Mouse (Mus musculus) myocyte (in vitro differentiated cells): ENCODE results near the gene Olfr508. TPM values are rescaled to one million over a fixed set of nuclear protein-coding genes. Genes with fewer than 3 reads are reported as not detected.
"Not testable (repeated sequence)": the region's sequence is repeated elsewhere in the genome, so short reads cannot be mapped to it uniquely, and the experiment has no call there.

ENCODE experiments used
- H3K27me3 ChIP-seq: one replicate; pipeline ENCODE4 v1.6.1; 2011; ENCODE audit not compliant: control insufficient read depth, insufficient read depth, insufficient read length
- H3K36me3 ChIP-seq: one replicate; pipeline ENCODE4 v1.6.1; 2011; ENCODE audit not compliant: control insufficient read depth, insufficient read depth
- H3K4me2 ChIP-seq: one replicate; pipeline ENCODE4 v1.6.1; 2011; ENCODE audit warnings: low read depth, control low read depth
- H3K4me3 ChIP-seq: one replicate; pipeline ENCODE4 v1.5.1; 2011; ENCODE audit warnings: mild to moderate bottlenecking, control low read depth, moderate library complexity
- H3K79me2 ChIP-seq: one replicate; pipeline ENCODE4 v1.6.1; 2011; ENCODE audit not compliant: control insufficient read depth, insufficient read depth
- H3ac ChIP-seq: one replicate; pipeline ENCODE4 v1.6.1; 2011; ENCODE audit not compliant: control insufficient read depth, insufficient read length
- CEBPB ChIP-seq: IDR thresholded peaks from 2 replicates; pipeline ENCODE4 v1.6.1; 2011; ENCODE audit warnings: mild to moderate bottlenecking, moderate library complexity; ENCODE audit not compliant: poor library complexity, insufficient read depth, severe bottlenecking
- E2F4 ChIP-seq: IDR thresholded peaks from one replicate; pipeline ENCODE4 v1.6.1; 2011; ENCODE audit warnings: mild to moderate bottlenecking, control low read depth, moderate library complexity; ENCODE audit not compliant: insufficient read depth
- MAX ChIP-seq: IDR thresholded peaks from one replicate; pipeline ENCODE4 v1.6.1; 2011; ENCODE audit warnings: low read depth, mild to moderate bottlenecking, control low read depth
- MYOD1 ChIP-seq, 3 experiments: IDR thresholded peaks; one replicate each; pipeline ENCODE4 v1.6.1; 2011; ENCODE audit warnings: control low read depth in 2 of 3, low read depth in 2 of 3, mild to moderate bottlenecking in 2 of 3, moderate library complexity in 1 of 3; ENCODE audit not compliant: insufficient read length in 2 of 3, control insufficient read depth in 1 of 3
- MYOG ChIP-seq, 3 experiments: IDR thresholded peaks; one replicate each; pipeline ENCODE4 v1.6.1; 2011; ENCODE audit warnings: control low read depth in 2 of 3, low read depth in 2 of 3, mild to moderate bottlenecking in 2 of 3; ENCODE audit not compliant: insufficient read length in 2 of 3, control insufficient read depth in 1 of 3, insufficient read depth in 1 of 3
- POLR2A ChIP-seq: IDR thresholded peaks from one replicate; pipeline ENCODE4 v1.6.1; 2011; ENCODE audit warnings: low read depth, mild to moderate bottlenecking, control low read depth, moderate library complexity; ENCODE audit not compliant: insufficient read length
- POLR2AphosphoS2 ChIP-seq: IDR thresholded peaks from one replicate; pipeline ENCODE4 v1.6.1; 2011; ENCODE audit warnings: low read depth, control low read depth; ENCODE audit not compliant: insufficient read length
- REST ChIP-seq: IDR thresholded peaks from one replicate; pipeline ENCODE4 v1.6.1; 2011; ENCODE audit warnings: mild to moderate bottlenecking, control low read depth, moderate library complexity; ENCODE audit not compliant: insufficient read depth, insufficient read length
- SRF ChIP-seq: IDR thresholded peaks from one replicate; pipeline ENCODE4 v1.6.1; 2011; ENCODE audit warnings: low read depth; ENCODE audit not compliant: control insufficient read depth, insufficient read length
- TCF12 ChIP-seq: IDR thresholded peaks from one replicate; pipeline ENCODE4 v1.6.1; 2011; ENCODE audit warnings: mild to moderate bottlenecking, control low read depth; ENCODE audit not compliant: poor library complexity, insufficient read depth, severe bottlenecking
- TCF3 ChIP-seq: IDR thresholded peaks from one replicate; pipeline ENCODE4 v1.6.1; 2011; ENCODE audit warnings: low read depth, control low read depth; ENCODE audit not compliant: insufficient read length
- USF1 ChIP-seq: IDR thresholded peaks from one replicate; pipeline ENCODE4 v1.6.1; 2011; ENCODE audit warnings: low read depth, mild to moderate bottlenecking, control low read depth, moderate library complexity
- polyA plus RNA-seq: library from polyadenylated mRNA; unstranded; fragments of >200 nt; fragmentation: generic; extraction: Trizol; gene quantifications from one replicate; pipeline ENCODE4 v1.2.1, GENCODE M21; 2012; ENCODE audit warnings: missing spikeins

The Olfr508 gene
- not detected for polyA plus RNA-seq

GRCm38 (mm10) chr7:108629694-108630093 is at the start of gene Olfr508:
Gene Olfr508 (plus strand): TSS chr7:108629994.
- Histone ChIP-seq H3ac (no peak within 1 kb of the TSS), H3K4me3 (no peak within 1 kb of the TSS), H3K4me2 (no peak within 1 kb of the TSS), H3K79me2 (no peaks in the 10 kb centered on the region), H3K27me3 (no peaks in the 10 kb centered on the region), H3K36me3 (no peaks in the 10 kb centered on the region)
- TF ChIP-seq CEBPB, result no peak
- TF ChIP-seq E2F4, result no peak
- no peak for TF ChIP-seq MAX
- no peak for TF ChIP-seq SRF
- no peak for TF ChIP-seq TCF12
- no peak for TF ChIP-seq MYOG (IDR thresholded peaks at IDR 0.05; ENCODE audit: control insufficient read depth in 1 of 3, insufficient read depth in 1 of 3, insufficient read length in 2 of 3, low read depth in 2 of 3)
- no peak for TF ChIP-seq POLR2A
- no peak for TF ChIP-seq TCF3
- TF ChIP-seq REST, result no peak

- H3K79me2 ChIP-seq, result no peaks in the 10 kb centered on the region
- TF ChIP-seq POLR2AphosphoS2 (no peak), MYOD1 (IDR thresholded peaks at IDR 0.05; ENCODE audit: control insufficient read depth in 1 of 3, insufficient read length in 2 of 3, low read depth in 2 of 3) (no peak), TCF12 (no peak), TCF3 (no peak), USF1 (no peak), CEBPB (no peak), E2F4 (no peak), SRF (no peak), REST (no peak), MAX (no peak), MYOG (IDR thresholded peaks at IDR 0.05; ENCODE audit: control insufficient read depth in 1 of 3, insufficient read depth in 1 of 3, insufficient read length in 2 of 3, low read depth in 2 of 3) (no peak)
- no peak overlapping the region for H3K4me2 ChIP-seq
- no peaks in the 10 kb centered on the region for H3K27me3 ChIP-seq
- no peaks in the 10 kb centered on the region for H3K36me3 ChIP-seq
- no peak overlapping the region for H3K4me3 ChIP-seq
- no peak overlapping the region for H3ac ChIP-seq
These were observed 40.0 kb upstream of the Olfr508 start for GRCm38 (mm10) chr7:108589797-108590196.

GRCm38 (mm10) chr7:108601916-108602315 is 27.9 kb upstream of the Olfr508 start:
- not testable (repeated sequence) for H3K4me2 ChIP-seq, H3ac ChIP-seq, H3K79me2 ChIP-seq, H3K36me3 ChIP-seq, H3K27me3 ChIP-seq, H3K4me3 ChIP-seq

DNA sequence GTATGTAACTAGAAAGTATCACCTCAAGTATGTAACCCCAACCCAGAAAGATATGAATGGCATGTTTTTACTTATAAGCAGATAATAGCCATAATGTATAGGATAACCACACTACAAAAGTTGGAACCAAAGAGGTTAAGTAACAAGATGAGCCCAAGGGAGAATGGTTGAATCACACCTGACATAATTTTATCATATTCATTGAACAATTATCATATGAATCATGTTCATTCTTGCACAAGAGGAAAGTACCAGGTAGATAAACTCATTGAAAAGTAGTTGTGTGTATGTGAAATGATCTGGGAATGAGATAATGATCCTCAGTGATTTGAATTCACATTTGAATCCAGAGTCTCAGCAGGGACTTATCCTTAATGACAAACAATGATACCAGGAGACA is 19.3 kb upstream of the Olfr508 start, which contains the start of gene Olfr506:
TSS of gene Olfr506 (plus strand) at position 301 of the 400 bp plus-strand sequence.
- H3K27me3 ChIP-seq, result no peaks in the 10 kb centered on the region
- no peak for TF ChIP-seq E2F4
- TF ChIP-seq CEBPB, result no peak
- TF ChIP-seq MAX, result no peak
- TF ChIP-seq POLR2A, result no peak
- TF ChIP-seq MYOD1 (IDR thresholded peaks at IDR 0.05; ENCODE audit: control insufficient read depth in 1 of 3, insufficient read length in 2 of 3, low read depth in 2 of 3), result no peak
- no peak for TF ChIP-seq SRF
- no peak for TF ChIP-seq TCF12
- H3K4me2 ChIP-seq, result no peak within 1 kb of the TSS
- no peak within 1 kb of the TSS for H3ac ChIP-seq
- no peak within 1 kb of the TSS for H3K4me3 ChIP-seq
- no peaks in the 10 kb centered on the region for H3K79me2 ChIP-seq
- no peaks in the 10 kb centered on the region for H3K36me3 ChIP-seq

- Histone ChIP-seq H3K4me3 (no peak overlapping the region), H3ac (no peak overlapping the region), H3K27me3 (no peaks in the 10 kb centered on the region), H3K4me2 (no peak overlapping the region), H3K79me2 (no peaks in the 10 kb centered on the region), H3K36me3 (no peaks in the 10 kb centered on the region)
- TF ChIP-seq SRF (no peak), E2F4 (no peak), REST (no peak), MAX (no peak), CEBPB (no peak), MYOD1 (IDR thresholded peaks at IDR 0.05; ENCODE audit: control insufficient read depth in 1 of 3, insufficient read length in 2 of 3, low read depth in 2 of 3) (no peak), USF1 (no peak), POLR2A (no peak), TCF12 (no peak), TCF3 (no peak), POLR2AphosphoS2 (no peak), MYOG (IDR thresholded peaks at IDR 0.05; ENCODE audit: control insufficient read depth in 1 of 3, insufficient read depth in 1 of 3, insufficient read length in 2 of 3, low read depth in 2 of 3) (no peak)
These were observed 15.7 kb upstream of the Olfr508 start for GRCm38 (mm10) chr7:108614110-108614509.

GRCm38 (mm10) chr7:108616781-108617180 is 13.0 kb upstream of the Olfr508 start:
- not testable (repeated sequence) for H3K27me3 ChIP-seq, H3K36me3 ChIP-seq, H3K79me2 ChIP-seq, H3K4me2 ChIP-seq, H3ac ChIP-seq, H3K4me3 ChIP-seq
